Mouse (Mus musculus) WW6 (cell line): ENCODE results near the gene Eml1.

Experiments
- DNase-seq: peaks from one replicate; pipeline ENCODE4 v3.0.0-alpha.2; 2013; ENCODE audit warnings: low read depth, low spot score

Eml1 gene

GRCm38 (mm10) chr12:108370596-108371428 is at the start of gene Eml1:
Gene Eml1 (plus strand): TSS chr12:108370957.
- no peak for DNase-seq

GRCm38 (mm10) chr12:108326401-108326800 is 44.4 kb upstream of the Eml1 start:
- DNase-seq: no peak

- DNase-seq: peak; percentile 68
Observed at GRCm38 (mm10) chr12:108327889-108328491, 42.8 kb upstream of the Eml1 start.

- DNase-seq: no peak
Observed at GRCm38 (mm10) chr12:108333056-108333455, 37.7 kb upstream of the Eml1 start.

GRCm38 (mm10) chr12:108333481-108333882 is 37.3 kb upstream of the Eml1 start:
- DNase-seq: no peak

- DNase-seq: peak; percentile 96
Observed at GRCm38 (mm10) chr12:108333895-108334445, 36.8 kb upstream of the Eml1 start, which contains the start of gene Cyp46a1. Gene Cyp46a1 (plus strand): TSS chr12:108334381.

- no peak for DNase-seq
Observed at GRCm38 (mm10) chr12:108334529-108334928, 36.2 kb upstream of the Eml1 start.

GRCm38 (mm10) chr12:108338572-108339190 is 32.1 kb upstream of the Eml1 start:
- DNase-seq: no peak

GRCm38 (mm10) chr12:108348151-108348550 is 22.6 kb upstream of the Eml1 start:
- no peak for DNase-seq

- no peak for DNase-seq
Observed at GRCm38 (mm10) chr12:108349026-108349425, 21.7 kb upstream of the Eml1 start.

GRCm38 (mm10) chr12:108350931-108351330 is 19.8 kb upstream of the Eml1 start:
- no peak for DNase-seq

- no peak for DNase-seq
Observed at GRCm38 (mm10) chr12:108352371-108353136, 18.2 kb upstream of the Eml1 start.

GRCm38 (mm10) chr12:108354284-108354683 is 16.5 kb upstream of the Eml1 start:
- no peak for DNase-seq

- DNase-seq: no peak
Observed at GRCm38 (mm10) chr12:108355271-108355670, 15.5 kb upstream of the Eml1 start.

- no peak for DNase-seq
Observed at GRCm38 (mm10) chr12:108355986-108356385, 14.8 kb upstream of the Eml1 start.

GRCm38 (mm10) chr12:108363796-108364195 is 7.0 kb upstream of the Eml1 start:
- DNase-seq: peak; percentile 40

- no peak for DNase-seq
Observed at GRCm38 (mm10) chr12:108365340-108365739, 5.4 kb upstream of the Eml1 start.

GRCm38 (mm10) chr12:108365868-108366267 is 4.9 kb upstream of the Eml1 start:
- DNase-seq: no peak

GRCm38 (mm10) chr12:108367909-108368308 is 2.8 kb upstream of the Eml1 start:
- no peak for DNase-seq

- DNase-seq: no peak
Observed at GRCm38 (mm10) chr12:108368921-108369320, 1.8 kb upstream of the Eml1 start.

GRCm38 (mm10) chr12:108371429-108371765 is 640 bp downstream of the Eml1 start:
- DNase-seq: no peak

- no peak for DNase-seq
Observed at GRCm38 (mm10) chr12:108372241-108372640, 1.5 kb downstream of the Eml1 start.
